Mouse (Mus musculus): Measurements from ENCODE around the gene Atp8b3.

Atp8b3 gene

DNA sequence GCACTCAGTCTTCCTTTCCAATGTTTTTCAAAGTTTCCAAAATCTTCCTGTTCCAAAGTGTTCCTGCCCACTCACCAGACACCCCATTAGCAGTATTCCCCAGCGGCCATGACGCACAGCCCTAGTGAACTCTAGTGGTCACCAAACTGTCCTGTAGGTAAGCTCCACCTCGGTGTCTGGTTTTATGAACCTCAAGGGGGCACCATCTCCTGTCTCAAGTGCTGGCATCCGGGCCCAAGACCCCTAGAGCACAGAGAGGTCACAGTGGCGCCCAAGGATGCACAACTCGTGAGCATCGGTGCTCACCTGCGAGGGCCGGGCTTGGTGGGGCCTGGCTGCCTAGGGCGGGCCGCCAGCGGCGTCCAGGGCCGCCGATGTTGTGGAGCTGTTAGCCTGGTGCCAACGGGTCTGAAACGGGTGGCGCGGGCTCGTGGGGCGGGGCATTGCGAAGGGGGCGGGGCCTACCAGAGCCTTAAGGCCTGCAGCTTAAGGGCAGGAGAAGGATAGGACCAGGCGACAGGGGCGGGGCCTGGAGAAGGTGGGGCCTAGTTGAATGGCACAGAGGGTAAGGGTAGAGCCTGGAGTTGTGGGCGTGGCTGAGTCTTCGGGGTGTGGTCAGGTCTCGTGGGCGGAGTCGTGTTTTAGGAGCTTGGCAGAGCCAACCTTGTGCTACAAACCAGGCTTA lies at the start of gene Atp8b3:
Gene Atp8b3 (minus strand): TSS at position 415 of the 685 bp plus-strand sequence.
- in situ Hi-C loops (cut with MboI; ENCODE audit: unreplicated experiment in 2 of 2) = no loop called here

DNA sequence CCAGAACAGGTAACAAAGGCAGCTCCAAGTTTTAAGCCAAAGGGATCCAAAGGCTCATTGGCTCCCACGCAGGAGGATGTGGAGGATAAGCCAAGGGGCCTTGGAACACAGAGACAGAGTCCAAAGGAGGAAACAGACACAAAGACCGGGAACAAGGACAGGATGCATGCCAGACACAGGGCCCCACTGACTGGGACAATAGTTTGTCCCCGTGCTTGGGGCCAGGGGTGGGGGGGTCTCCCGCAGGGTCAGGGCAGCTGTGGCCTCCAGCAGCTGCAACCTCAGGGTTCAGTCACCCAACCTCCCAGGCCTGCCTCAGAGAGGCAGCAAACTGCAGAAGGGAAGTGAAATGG lies 48.4 kb upstream of the Atp8b3 start:
- in situ Hi-C loops (cut with MboI; ENCODE audit: unreplicated experiment in 2 of 2) = no loop called here

DNA sequence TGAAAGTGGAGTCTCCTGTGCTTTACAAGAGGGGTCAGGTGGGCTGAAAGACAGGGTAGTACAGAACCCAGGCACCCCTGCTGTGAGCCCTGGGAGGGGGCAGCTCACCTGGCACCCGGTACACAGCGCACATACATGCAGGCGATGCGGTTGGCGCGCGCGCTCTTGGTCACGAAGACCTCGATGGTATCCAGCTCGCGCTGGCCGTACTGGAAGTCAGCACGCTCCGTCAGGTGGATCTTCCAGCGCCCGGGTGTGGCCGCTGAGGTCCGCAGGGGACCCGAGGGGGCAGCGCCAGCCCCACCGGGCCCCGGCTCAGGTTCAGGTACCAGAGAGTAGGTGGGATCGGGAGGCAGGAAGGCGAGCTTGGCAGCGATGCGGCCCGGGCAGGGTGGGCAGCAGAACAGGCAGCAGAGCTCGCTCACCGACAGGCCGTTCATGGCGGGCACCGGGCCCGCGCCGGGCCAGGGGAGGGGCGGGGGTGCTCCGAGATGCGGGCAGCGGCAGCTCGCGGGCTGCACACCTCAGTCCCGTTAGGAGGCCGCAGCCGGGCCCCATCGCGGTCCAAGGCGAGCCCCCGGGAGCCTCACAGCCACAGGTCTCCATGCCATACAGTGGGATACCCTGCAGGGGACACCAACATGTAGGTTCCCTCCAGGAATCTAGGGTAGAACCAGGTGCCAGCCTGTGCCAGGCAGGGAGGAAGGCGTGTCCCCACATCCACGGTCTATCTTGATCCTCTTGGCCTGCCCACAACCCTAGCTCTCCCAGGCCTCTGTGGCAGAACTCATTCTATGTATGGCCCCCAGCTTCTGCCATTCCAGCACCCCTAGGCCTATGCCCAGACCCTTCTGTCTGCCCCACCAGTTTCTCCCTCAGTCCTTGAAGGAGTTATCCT lies 47.7 kb upstream of the Atp8b3 start:
- in situ Hi-C loops (cut with MboI; ENCODE audit: unreplicated experiment in 2 of 2) = no loop called here

DNA sequence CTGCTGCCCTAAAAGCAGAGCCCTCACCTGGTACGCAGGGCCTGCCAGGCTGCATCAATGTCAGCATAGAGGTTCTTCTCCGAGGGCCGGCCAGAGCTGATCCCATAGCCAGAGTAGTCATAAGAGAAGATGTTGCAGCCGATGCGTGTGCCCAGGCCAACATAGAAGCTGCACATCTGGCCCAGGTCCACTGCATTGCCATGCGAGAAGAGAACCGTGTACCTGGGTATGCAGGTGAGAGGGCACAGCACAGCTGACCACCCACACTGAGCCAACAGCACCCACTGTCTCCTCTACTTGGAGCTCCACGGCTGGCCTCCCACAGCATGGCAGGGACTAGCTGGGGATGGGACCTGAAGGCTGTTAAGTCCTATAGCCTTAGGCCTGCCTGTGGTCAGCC lies 46.7 kb upstream of the Atp8b3 start:
- in situ Hi-C loops (cut with MboI; ENCODE audit: unreplicated experiment in 2 of 2) = no loop called here

DNA sequence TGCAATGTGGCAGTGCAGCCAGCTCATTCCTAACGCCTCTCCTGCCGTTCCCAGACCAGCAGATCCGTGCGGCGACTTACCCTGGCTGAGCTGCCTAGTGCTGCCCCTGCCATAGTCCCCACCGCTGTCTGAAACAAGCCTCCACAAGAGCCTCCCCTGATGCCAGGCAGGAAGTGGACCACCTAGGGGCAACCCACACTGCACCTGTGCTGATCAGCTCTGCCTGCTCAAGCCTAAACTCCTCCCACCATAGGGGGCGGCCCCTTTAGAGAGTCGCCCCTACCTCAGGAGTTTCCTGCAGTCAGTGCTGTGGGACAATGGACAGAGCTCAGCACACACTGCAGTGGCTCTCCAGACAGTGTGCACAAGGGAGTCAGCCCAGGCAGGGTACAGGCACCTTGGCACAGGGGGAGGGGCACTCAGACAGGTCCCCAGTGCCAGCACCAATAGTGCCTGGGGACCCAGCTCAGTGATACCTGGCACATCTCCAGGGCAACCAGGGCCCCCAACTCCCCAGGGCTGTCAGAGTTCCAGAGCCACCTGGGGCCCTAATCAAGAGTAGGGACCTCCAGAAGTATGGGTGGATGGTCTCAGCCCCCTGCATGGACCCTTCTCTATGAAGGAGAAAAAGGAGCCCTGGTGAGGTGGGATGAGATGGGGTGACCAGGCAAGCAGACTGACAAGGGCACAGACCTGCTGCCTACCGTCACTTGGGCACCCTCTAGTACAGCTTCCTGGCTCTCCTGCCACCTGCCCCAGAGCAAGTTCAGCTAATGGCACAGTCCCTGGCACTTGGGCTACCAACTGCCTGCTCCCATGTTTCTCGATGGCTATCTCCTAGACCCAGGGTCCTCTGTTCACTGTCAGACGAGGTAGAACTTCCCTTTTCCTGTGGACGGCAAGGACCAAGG lies 46.0 kb upstream of the Atp8b3 start:
- in situ Hi-C loops (cut with MboI; ENCODE audit: unreplicated experiment in 2 of 2) = no loop called here

DNA sequence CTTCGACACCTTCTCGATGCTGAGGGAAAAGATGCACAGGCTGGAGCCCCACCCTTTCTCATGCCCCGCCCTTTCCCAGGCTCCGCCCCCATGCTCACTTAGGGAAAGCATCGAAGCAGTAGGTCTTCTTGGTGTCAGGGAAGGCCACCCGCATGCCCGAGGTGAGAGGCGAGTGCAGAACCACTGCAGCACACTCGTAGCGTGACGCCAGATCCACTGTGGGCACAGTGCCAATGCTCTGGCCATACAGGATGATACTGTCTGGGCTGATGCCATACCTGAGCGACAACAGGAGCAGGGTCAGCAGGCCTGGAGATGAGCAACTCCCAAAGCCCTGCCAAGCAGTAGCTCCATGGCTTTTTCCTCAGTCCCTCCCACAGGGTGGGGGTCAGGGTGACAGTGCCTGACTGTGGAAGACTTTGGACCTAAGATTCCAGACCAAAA lies 45.1 kb upstream of the Atp8b3 start:
- in situ Hi-C loops (cut with MboI; ENCODE audit: unreplicated experiment in 2 of 2) = no loop called here

DNA sequence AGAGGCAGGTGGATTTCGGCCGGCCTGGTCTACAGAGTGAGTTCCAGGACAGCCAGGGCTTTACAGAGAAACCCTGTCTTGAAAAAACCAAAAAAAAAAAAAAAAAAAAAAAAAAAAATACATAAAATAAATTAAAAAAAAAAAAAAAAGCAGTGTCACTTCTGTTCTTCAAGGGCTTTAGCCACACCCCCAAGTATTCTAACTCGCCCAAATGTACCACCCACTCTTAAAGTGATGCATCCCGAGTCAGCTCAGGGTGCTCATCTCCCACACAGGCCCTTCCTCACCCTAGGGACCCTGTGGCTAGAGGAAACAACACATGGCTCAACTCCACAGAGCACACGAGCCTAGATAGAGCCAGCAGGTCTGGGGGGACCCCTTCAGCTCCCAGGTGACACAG lies 44.1 kb upstream of the Atp8b3 start:
- in situ Hi-C loops (cut with MboI; ENCODE audit: unreplicated experiment in 2 of 2) = no loop called here

DNA sequence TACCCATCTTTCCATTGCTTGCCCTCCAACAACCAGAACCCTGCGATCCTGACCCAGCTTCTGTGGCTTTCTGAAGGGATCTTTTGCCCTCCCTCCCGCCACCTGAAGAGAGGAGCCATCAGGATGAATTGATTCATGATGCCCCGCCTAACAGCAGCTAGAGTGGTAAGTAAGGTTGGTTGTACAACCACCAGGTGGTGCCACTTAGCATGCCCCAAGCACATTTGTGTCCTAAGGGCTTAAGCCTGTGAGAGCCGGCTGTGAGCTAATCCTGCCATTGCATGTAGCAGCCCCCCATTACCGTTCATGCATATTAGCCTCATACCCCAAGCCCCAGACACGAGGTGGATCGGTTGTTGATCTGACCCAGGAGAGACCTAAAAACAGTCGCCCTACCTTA lies 40.0 kb upstream of the Atp8b3 start:
- in situ Hi-C loops (cut with MboI; ENCODE audit: unreplicated experiment in 2 of 2) = loop anchor here (5.0 to 10.0 kb wide), 5 partner anchors 33 to 166 kb away; partner anchors contain the start of gene Ap3d1 (in 1 of the 2)

DNA sequence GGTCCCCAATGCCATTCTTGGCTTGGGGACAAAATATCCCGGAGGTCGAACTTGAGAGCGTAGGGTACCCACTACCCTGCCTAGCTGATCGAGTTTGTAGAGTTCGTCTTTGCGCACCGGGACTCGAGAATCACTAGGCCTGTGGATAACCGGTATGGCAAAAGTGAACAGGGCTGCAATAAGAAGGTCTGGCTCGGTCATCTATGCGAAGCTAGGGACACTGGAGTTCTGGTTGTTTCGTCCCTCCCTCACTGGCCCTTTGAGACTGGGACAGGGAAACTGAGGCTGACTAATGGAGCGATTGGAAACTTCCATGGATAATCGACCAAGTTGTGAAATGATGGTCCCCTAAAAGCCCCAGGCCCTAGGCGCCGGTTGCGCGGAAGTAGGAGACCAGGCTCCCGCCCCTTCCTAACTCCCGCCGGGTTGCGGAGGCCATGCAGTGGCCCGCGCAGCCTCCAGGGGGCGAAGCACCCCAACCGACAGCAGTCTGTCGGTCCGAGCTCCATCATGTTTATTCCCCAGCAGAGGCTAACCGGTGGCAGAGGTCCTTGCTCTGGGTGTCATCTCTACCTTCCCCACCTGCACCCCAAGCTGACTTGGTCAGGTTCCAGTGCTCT lies 39.3 kb upstream of the Atp8b3 start:
- in situ Hi-C loops (cut with MboI; ENCODE audit: unreplicated experiment in 2 of 2) = loop anchor here (5.0 to 10.0 kb wide), 5 partner anchors 34 to 167 kb away; partner anchors contain the start of gene Ap3d1 (in 1 of the 2)

DNA sequence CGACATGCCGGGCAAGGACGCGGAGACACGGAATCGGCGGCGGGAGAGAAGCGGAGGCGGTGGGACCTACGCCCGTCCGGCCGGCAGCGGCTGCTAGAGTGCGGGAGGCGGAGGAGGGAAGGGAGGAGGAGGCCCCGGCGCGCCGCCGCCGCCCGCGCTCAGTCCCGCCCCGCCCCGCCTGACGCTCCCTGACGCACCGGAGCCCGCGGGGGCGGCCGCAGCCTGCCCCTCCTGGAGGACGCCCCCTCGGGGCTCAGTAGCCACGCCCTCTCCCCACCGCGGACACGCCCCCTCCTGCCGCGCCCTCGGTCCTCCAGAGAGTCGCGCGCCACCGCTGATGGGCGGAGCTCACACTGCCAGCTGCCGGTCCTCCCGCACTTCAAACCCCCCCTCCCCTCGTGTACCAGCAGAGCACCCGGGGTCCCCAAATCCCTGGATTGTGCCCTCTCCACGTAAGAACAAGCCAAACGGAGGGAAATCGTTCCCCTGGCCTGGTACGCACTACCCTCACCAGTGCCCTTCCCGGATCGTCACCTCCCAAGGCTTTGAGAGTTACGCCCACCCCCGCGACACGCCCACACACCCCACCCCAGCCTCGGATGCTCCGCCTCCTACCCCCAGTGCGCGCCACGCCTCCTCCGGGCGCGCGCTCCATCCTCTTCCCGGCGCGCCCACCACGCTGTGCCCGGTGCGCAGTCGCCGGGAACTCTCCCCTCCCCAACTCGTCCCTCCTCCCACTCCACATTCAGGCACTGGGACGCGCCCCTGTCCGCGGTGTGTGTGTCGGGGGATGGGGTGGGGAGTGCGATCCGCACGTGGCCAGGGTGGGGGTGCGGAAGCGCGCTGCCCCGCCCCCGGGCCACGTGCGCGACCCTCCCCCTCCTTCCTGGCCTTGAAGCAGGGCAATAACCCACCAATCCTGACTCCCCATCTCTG lies 38.5 kb upstream of the Atp8b3 start, which contains the start of gene Klf16:
Gene Klf16 (minus strand): TSS at position 127 of the 936 bp plus-strand sequence.
- in situ Hi-C loops (cut with MboI; ENCODE audit: unreplicated experiment in 2 of 2) = loop anchor here (5.0 to 10.0 kb wide), 5 partner anchors 35 to 167 kb away; partner anchors contain the start of gene Ap3d1 (in 1 of the 2)

DNA sequence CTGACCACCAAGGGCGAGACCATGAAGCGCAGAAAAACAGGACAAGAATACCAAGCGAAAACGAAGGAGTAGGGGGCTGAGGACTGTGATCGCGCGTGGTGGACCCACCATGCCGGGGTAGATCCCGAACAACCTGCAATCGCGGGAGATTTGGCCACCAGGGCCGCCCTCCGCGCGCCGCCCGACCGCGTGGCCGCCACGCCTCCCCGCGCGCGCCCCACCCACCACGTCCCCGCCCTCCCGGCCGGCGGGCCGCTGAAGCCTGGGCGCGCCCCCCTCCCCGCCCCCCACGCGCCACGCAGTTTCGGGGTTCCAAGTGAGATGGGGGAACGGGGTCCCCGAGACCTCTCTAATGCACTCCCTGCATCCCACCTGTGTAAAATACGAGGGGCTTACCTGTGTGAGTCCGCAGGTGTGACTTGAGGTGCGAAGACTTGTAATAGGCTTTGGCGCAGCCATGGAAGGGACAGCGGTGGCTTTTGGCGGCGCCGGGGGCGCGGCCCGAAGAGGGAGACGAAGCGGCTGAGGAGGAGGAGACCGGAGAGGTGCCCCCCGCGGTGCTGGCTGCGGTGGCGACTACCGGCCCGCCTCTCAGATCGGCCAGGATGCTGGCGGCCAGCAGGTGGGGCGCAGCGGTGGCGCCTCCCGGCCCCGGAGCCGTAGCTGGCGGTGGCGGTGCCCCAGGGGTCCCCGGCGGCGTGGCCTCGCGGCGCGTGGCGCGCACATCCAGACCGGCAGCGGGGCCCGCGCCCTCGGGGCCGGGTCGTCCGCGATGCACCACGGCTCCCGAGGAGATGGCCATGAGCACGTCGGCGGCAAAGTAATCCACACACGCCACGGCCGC lies 37.6 kb upstream of the Atp8b3 start:
- in situ Hi-C loops (cut with MboI; ENCODE audit: unreplicated experiment in 2 of 2) = loop anchor here (5.0 to 10.0 kb wide), 5 partner anchors 36 to 168 kb away; partner anchors contain the start of gene Ap3d1 (in 1 of the 2)

DNA sequence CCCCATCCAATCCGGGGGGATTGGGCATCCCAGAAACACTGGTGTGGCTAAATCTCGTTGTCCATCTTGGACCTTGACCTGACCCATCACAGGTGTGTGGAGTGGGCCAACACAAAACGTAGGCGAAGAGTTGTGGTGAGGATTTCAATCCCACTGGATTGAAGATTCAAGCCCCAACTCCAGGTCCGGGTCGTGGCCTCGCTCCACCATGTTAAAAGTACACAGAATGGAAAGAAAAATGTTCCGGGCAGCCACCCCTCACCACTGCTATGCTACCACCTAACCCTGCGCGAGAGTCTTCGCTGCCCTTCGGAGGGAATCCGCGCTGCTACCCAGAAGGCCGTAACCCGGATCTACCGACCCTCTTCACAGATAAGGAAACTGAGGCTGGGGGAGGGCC lies 37.0 kb upstream of the Atp8b3 start:
- in situ Hi-C loops (cut with MboI; ENCODE audit: unreplicated experiment in 2 of 2) = loop anchor here (5.0 to 10.0 kb wide), 5 partner anchors 36 to 169 kb away; partner anchors contain the start of gene Ap3d1 (in 1 of the 2)

DNA sequence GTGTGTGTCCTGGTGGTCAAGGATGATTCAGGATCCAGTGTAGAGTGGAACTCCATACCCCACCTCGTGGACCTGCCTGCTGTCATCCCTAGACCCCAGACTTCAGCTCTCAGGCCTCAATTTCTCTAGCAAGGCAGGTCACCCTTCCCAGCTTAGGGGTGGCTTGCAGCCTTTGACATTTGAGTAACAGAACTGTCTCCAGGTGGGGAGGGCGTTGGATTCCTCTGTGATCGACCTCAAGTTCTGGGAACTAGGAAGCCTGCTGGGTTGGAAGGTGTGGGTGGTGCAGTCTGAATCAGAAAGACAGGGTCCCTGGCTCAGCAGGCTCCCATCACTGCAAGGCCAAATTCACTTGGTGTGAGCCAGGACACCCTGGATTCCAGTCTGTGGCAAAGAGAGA lies 36.0 kb upstream of the Atp8b3 start:
- in situ Hi-C loops (cut with MboI; ENCODE audit: unreplicated experiment in 2 of 2) = loop anchor here (5.0 to 25.0 kb wide), 6 partner anchors 37 to 312 kb away; partner anchors contain the start of gene Ap3d1 (in 1 of the 2)

DNA sequence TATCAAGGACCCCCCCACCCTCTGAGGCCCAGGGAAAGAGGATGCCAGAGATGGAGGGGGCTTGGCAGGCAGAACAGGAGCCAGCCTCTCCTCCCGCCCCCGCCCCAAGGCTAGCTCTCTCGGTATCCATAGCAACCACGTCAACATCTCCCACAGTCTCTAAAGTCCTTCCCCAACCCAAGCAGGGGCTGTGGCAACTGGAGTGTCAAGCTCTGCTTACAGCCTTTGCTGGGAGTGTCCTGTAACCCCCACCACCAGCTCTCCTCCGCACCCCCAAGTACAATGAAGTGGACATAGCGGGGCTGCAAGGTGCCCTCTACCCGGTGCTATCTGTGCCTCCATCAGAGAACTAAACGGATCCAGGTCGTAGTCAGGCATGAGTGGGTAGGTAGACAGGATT lies 35.0 kb upstream of the Atp8b3 start:
- in situ Hi-C loops (cut with MboI; ENCODE audit: unreplicated experiment in 2 of 2) = loop anchor here (10.0 to 25.0 kb wide), 2 partner anchors 171 to 313 kb away; partner anchors contain the start of gene Ap3d1 (in 1 of the 2)

DNA sequence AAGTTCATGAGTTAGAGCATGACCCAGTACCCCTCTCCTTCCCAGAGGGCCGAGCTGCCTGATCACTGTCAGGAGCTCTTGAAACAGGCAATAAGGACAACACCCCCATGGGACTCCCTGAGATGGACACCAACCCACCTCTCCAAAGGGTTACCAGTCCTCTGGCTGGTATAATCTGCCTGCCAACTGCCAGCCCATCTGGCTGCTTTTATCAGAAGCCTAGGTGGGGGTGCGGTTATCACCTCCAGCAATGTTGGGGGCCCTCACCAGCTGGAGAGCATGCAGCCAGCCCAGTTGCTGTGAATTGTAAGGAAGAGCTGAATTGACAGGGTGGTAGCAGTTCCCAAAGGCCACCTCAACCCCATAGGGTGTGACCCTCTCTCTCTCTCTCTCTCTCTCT lies 33.6 kb upstream of the Atp8b3 start:
- in situ Hi-C loops (cut with MboI; ENCODE audit: unreplicated experiment in 2 of 2) = loop anchor here (10.0 to 25.0 kb wide), 2 partner anchors 172 to 315 kb away; partner anchors contain the start of gene Ap3d1 (in 1 of the 2)

DNA sequence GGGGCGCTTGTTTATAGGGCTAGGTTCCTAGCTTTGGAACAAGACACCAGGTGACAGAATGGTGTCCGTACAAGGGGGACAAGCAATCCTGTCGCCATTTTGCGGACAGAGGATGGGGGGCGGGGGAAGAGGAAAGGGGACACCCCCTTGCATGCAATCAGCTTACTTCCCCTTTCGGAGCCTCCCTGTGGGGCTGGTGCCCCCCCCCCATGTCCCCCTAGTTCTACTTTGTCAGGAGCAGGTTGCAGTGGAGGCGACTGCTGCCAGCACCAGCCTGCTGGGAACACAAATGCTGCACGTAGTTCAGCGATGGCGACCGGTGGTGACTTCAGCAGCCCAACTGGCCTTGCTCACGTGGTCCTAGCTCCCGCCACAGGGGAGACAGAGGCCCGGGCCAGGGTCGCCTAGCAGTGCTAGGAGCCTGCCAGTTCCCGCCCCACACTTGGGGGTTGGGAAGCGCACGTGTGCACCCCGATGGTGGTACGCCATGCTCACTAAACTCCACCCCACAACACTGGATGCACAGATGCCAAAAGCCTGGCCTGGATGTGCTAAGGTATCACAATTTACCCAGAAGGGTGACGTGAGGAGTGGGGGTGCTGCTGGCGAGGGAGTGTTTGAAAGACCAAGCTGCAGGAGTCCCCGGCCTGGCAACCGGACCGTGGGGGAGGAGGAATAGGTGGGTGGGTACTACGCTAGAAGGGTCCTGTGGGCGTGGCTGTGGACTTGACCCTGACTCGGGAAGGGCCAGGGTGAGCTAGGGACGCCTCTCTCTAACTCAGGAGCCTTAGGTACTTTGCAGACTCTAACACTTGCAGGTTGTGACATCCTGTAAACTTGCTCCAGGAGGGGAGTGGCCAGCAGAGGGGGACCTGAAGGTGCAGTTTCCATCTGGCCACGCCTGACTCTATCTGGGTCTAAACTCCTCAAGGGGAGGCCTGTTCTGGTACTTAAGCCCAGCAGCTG lies 32.2 kb upstream of the Atp8b3 start:
- in situ Hi-C loops (cut with MboI; ENCODE audit: unreplicated experiment in 2 of 2) = loop anchor here (10.0 to 25.0 kb wide), 2 partner anchors 174 to 316 kb away; partner anchors contain the start of gene Ap3d1 (in 1 of the 2)

Data from v-Abl transformed pro-B cells (cell line).